Mouse (Mus musculus) kidney, adult 18-20 months (tissue): ENCODE data around the gene Kctd5.
"Not testable (repeated sequence)": the region's sequence is repeated elsewhere in the genome, so short reads cannot be mapped to it uniquely, and the experiment has no call there.

Experiments used
- DNase-seq: peaks from one replicate; pipeline ENCODE4 v3.0.0; 2021

Gene Kctd5

DNA sequence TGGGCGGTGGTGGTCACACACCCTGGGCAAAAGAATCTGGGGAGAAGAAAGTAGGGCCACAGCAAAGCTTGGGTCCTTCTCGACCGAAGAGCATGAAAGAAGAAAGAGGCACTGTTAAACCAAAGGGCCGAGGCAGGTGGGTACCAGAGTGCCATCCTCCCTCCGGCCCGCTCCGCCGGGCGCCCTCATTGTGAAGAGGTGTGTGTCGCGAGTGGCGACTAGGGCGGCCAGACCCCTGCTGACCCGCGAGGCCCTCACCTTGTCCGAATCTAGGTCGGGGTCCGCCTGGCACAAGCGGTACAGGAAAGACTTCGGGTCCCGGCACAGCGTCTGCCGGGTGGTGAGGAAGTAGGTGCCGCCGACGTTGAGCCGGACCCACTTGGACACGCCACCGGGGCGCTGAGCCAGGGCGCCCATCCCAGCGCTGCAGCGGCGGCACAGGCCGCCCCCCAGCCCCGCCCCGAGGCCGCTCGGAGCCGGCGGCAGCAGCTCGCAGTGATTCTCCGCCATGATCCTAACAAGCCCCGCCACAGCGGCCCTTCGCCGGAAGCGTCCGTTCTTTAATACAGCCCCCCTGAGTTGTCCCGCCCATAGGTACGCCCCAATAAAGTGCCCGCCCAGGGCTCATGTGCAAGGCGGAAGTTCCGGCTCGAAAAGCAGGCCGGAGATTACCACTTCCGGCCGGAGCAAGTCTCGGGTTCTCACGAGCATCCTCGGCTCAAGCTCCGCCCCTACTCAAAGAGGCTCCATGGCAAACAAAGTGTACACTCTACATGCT, at the start of gene Kctd5:
Kctd5 (minus strand) TSS at position 567 of the 778 bp plus-strand sequence.
- peak; percentile 94 for DNase-seq

DNA sequence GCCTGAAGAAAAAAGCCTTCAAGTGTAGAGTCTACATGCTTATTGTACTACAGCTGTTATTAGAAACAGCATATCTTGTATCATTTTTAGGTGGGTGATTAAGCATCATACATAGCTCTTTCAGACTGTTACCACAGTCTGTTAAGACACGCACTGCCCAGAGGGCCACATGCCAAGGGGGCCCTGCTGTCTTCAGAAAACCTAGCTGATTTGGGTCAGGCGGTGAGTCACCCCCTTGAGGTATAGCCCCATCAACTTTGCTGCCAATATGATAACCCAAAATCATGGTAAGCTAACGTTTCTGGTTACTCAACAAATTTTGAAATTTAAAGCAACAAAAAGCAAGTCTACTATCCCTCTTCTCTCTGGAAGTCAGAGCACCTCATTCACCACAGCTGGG, 46.2 kb upstream of the Kctd5 start:
- no peak for DNase-seq

DNA sequence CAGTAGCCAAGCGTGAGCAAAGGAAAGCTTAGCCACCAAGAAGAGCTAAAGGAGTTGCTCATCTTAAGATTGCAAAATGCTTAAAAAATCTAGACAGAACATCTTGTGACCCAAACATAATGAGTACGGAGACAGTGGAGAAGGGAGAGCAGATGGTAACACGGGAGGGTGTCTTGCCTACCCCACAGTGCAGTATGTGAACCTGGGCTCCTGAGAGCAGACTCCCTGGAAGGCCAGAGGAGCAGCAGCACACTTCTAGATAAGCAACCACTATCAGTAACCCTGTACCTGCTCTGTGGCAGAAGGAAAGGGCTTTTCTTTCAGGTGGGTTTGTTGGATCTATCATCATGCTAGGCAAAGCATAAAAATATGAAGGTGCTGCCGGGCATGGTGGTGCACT, 39.7 kb upstream of the Kctd5 start:
- no peak for DNase-seq

DNA sequence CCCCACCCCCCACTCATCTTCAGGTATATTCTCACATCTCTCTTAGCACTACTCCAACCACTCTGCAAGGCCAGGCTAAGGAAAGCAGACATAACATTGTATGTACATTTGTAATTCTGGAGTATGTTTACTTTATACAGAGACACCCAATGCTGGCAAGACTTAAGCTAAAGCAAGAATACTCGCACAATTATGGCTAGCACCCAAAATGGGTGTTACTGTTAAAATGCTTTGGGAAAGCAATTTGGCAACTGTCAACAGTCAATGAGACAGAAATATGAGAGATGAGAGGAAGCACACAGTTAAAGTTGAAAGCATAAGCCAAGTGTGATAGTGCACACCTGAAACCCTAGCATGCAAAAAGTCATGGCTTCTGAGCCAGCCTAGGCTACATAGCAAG, 38.0 kb upstream of the Kctd5 start:
- no peak for DNase-seq

DNA sequence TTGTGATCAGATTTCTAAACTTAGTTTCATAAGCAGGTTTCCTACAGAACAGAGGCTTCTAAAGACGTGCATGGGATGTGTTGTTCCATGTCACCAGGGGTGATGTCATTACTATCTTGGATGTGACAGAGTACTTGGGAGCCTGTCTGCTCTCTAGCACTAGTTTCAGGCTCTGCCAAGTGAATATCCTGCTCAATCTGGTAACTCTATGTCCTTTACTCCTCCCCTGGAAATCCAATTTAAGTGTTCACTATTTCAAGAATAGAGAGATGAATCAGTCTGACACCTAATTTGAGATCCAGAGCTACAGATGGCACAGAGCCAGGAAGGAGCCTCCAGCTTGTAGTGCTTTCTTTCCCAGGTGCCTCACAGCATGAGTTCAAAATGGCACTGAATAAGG, 35.6 kb upstream of the Kctd5 start:
- no peak for DNase-seq

DNA sequence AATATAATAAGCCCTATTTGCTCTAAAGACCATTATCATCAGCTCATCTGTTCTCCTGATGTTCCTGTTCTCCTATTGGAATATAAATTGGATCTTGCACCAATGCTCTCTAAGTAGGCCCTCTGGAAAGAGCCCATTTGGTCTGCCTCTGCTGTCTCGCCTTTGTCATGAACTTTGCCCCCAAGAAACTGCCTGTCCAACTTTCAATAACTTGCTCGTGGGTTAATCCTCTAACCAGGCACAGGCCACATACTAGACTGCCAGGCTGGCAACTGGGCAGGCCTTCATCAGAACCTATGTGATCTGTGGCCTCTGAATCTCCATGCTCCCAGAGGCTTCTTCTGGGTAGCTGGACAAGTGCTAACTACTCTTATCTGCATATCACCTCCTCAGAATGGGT, 31.8 kb upstream of the Kctd5 start:
- peak; percentile 39 for DNase-seq

DNA sequence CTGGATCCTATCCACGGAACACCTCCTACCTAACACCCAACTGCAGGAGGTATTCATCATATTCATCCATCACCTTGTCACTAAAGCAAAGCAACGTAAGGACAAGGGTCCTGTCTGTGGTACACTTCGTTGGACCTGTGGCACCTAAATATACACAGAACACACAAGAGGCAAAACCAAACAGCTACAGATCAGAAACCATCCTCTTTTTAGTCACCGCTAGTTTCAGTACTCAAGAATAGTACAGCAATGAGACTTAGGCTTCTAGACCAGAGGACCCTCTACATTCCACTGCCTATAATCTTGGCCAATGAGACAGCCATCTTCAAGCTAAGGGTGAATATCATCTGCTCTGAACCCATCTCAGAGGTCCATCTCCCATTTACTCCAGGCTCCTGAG, 25.1 kb upstream of the Kctd5 start:
- DNase-seq = no peak

DNA sequence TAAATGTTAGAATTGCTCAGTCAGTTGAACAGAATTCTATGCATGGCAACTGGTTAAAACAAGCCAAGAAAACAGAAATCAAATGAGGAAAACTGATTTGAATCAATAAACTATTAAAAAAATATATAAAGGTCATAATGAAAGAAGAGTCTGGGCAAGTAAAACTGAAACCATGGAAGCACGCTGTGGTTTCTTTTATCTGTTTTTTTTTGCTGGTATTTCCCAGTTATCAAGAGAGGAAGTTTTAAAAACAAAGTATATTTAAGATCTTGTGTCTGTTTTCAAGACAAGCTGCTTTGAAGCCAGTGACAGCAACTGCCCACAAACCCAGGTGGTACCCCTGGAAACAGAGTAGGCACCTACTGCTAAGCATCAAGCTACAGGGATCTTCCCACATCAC, 17.3 kb upstream of the Kctd5 start:
- DNase-seq = no peak

DNA sequence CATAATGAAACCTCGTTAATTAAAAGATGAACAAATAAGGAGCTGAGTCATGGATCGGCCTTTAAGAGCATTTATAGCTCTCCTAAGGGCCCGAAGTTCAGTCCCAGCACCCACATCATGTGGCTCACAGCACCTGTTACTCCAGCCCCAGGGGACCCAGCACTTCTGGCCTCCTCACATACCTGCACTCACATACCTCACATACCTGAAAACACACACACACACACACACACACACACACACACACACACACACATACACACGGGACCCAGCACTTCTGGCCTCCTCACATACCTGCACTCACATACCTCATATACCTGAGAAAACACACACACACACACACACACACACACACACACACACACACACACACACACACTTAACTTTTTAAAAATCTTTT, 13.1 kb upstream of the Kctd5 start:
- DNase-seq = not testable (repeated sequence)

DNA sequence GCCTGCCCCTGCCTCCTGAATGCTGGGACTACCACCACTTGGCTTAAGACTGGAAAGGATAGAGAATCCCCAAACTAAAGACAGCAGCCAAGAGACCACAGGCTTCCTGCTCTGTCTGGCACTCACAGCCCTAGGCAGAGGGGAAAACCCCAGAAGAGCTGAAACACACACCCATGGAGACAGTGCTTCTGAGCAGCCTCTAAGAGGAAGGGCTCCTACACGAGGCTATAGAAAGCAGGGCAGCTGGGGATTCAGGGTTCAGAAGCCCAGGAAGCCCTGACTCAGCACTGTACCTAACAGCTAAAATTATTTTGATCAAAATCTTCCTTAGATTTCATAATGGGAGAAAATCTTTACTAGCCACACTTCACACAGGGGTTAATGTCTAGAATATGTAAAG, 11.3 kb upstream of the Kctd5 start:
- no peak for DNase-seq

DNA sequence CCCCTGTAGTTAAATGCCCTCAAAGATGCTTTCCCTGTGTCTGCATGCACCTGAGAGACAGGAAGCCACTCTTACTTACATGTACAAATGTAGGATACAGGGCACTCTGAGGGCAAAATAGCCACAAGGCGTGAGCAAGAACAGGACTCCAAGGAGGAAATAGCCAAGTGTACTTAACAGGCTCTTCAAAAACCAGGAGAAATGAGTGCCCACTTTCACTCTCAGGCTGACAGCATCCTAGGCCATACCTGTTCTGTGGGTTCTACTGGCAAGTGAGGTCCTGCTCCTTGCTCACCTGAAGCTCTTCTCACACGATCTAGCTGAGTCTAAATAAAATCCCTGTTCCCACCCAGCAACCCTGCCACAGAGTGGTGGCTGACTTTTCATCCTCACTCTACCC, 3.8 kb upstream of the Kctd5 start:
- no peak for DNase-seq

DNA sequence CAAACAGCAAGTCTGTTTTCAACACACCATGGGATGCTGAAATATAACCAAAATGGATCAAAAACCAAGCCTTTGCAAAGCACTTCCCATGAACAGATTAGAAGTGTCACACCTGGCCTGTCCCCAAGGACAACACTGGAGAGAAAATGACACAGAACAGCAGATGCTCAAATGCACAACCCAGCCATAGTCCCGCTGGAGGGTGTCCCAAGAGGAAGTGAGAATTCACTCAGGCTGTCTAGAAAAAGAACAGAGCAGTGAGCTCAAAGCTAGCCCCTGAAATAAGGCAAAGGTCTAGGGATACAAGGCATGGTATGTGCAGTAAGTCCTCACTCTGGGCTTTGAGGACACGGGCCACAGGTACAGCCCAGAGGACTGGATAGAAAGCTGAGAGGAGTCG, 3.8 kb downstream of the Kctd5 start:
- DNase-seq = no peak

DNA sequence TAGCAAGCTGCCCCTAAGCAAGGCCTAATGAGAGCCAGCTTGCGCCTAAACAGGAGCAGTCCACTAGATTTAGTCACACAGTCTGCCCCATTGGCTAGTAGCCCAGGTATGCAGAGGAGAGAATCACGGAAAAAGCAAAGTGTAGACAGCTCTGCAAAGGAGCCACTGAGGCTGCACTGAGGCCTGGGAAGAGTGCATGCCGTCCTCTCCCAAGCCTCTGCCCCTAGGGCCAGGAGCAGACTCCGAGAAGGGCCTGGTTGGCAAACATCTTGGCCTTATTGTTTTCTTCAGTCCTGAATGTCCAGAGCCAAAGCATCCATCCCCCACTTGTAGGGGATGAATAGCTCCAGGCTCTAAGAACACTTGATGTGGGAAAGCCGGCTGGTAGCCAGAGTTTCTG, 5.0 kb downstream of the Kctd5 start:
- no peak for DNase-seq

DNA sequence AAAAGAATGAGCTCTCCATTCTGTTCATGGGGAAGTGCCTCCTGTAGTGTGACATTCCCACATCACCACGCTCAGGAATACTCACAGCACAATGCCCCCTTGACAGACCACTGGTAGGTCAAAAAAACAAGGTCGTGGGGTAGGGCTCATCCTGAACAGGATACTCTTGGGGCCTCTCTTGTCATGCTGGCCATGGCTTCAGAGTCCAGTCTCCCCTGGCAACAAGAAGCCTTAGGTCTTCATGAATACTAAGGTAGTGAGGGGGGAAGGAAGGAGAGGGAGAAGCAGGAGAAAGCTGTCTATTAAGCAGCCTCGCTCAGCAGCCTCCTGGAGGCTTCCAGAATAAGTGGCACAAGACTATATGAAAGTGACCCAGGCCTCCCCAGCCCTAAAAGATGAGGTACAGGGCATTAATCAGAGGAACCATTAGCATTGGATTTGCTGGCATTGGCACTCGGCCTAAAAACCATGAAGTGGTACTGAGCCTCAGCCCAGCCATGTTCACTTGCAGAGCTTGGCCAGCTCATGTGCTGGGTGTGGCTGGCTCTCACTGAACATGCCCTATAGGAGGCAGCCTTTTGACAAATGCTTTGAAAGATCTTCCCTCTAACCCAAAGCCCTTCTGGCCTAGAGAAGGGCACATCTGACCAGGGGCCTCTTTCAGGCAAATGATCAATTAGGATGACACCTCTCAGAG, 10.7 kb downstream of the Kctd5 start:
- DNase-seq = no peak

DNA sequence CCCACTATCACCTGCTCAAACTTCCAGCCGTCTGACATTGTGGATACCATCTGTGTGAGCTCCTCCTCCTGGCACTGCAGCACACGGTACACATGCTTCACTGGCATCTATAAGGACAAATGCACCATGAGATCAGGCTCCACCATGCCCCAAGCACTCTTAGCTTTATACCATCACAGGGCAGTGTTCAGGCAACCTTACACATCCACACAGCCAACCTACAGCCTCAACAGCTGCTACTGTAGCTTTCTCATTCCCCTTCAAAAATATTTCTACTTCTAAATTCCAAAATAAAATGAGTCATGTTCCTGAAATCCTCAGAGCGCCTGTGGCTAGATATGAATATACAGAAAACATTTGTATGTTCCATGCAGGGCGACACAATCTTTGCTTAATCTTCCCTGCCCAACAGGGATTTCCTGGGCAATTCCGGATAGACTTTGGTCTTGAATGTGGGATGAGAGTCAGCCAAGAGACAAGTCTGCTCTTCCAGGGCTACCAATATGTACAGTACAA, 15.5 kb downstream of the Kctd5 start:
- no peak for DNase-seq

DNA sequence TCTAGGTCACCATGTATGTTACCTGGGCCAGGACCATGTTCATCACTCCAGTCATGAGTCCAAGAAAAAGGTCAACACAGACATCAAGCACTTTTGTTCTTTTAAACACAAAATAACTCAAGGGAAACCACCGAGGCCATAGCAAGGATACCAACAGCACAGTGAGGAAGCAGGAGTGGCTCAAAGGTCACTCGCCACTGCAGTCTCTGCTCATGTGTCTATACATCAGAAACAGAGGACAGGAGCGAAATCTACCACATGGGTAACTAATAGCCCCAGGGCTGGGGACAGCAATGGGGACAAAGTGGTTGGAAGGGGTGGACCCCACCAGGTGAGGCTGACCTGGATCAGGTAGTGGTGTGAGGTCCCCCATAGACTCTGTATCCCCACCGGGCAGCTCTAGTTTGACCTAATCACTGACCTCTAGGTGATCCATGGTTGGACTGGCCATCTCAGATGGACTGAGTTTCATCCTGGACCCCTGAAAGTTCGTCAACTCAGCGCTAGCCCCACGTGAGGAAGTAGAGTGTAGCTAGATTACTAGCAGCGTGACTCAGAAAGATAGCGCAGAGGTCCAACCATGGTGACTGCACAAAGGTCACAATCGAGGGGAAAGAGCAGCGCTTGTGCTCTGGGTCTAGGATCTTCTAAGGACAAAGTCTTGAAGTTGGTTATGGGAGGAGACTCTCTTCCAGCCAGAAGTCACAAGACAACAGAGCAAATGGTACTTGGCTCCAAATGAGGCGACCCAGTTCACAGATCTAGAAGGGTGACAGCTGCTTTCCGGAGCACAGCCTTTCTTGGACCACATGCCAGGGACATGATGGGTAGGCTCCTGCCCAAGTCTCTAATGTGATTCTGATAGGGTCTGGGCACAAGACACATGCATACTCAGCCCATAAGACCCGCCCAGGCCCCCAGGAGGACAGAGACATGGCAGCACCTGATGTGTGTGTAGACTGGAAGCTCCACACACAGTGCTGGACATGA, 16.4 kb downstream of the Kctd5 start:
- no peak for DNase-seq

DNA sequence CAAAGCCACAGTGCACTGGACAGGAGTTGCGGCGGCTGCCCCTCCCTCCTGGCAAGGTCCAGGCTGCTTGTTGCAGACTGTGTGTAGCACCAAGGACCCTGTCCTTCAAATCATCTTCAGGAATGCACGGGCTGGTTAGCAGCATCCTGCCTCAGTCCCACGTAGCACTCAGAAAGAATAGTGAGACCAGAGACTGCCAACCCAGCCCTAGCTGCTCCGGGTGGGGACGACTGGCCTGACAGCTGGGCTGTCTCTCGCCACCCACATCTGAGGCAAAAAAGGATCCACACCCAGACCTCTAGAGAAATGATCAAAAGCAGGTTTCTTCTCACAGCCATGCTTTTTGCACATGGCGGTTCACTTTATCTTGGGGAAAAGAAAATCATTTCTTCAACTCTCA, 24.3 kb downstream of the Kctd5 start:
- DNase-seq = no peak

DNA sequence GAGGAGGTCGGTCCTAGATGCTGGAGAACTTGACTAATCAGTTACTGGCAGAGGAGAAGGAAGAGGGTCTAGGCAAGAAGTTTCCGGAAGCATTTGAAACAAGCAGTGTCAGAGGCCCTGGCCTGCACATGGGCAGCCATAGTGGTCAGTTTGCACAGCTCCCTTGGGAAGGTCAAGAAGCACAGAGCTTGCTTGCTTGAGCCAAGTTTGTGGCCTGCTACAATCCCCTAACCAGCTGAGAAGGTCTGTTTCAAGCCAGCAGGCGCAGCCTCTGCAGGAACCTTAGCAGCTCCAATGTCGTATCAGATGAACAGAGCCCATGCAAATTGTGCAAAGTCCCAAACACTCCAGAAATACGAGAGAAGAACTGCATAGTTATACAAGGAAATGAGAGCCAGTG, 25.2 kb downstream of the Kctd5 start:
- DNase-seq = no peak

DNA sequence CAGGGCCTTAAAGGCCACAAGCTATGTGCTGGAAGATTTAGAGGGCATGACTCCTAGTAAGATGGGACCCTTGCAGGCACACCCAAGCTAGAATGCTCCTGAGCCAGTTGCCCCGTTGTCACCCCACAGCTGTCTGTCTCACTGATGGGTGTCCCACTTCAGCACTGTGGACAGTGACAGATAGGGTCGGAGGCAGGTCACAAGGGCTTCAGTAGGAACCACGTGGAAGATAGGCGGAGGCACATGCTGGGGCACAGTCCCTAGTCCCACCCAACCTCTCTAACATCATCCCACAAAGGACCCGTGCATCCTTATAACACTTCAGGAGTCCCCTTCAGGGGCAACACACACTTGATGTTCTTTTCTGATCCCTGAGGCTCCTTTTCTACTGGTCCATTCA, 27.3 kb downstream of the Kctd5 start:
- no peak for DNase-seq

DNA sequence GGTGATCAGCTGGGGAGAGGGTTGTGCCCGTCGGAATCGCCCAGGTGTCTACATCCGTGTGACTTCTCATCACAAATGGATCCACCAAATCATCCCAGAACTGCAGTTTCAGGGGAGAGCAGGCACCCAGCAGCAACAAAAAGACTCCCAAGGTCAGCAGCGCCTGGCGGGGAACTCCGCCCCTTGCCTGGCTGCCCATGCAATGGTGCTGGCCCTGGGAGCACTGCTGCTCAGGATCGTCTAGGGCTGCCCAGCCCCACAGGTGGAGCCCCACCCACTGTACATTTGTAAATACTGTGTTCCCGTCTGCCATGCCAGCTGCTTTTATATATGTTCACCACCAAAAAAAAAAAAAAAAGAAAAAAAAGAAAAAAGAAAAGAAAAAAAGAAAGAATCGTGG, 27.7 kb downstream of the Kctd5 start:
- no peak for DNase-seq

DNA sequence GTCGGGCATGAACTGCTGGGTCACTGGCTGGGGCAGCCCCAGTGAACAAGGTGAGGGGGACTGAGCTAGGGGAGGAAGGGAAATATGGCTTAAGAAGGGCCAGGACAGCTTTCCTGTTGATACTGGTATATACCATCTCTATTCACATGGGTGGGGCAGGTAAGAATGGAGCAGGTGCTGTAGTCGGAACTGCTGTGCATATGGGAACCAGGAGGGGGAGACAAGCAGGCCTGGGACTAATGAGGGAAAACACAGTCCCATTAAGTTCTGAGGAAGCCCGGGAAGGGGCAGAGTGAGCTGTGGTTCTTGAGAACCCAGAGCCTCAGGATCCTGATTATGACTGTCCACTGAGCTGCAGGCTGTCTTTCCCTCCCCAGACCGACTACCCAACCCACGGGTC, 28.8 kb downstream of the Kctd5 start:
- no peak for DNase-seq

DNA sequence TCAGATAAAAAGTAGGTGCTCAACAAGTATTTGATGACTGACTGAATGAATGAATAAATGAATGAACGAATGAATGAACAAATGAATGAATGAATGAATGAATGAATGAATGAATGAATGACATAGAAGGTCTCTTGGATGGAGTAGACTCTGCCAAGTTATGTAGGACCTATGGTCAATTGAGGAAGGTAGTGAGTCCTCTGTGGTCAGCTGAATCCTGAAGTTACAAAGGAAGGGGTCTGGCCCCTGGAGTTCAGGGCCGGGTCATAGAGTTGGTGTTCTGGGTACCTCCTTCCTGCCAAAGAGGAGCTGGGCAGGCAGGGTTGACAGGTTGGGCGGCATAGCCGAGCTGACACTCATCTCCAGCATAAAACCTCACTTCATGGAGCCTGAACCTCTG, 35.4 kb downstream of the Kctd5 start, which contains the start of gene Prss27:
Prss27 (plus strand) TSS at position 301 of the 400 bp plus-strand sequence.
- no peak for DNase-seq

DNA sequence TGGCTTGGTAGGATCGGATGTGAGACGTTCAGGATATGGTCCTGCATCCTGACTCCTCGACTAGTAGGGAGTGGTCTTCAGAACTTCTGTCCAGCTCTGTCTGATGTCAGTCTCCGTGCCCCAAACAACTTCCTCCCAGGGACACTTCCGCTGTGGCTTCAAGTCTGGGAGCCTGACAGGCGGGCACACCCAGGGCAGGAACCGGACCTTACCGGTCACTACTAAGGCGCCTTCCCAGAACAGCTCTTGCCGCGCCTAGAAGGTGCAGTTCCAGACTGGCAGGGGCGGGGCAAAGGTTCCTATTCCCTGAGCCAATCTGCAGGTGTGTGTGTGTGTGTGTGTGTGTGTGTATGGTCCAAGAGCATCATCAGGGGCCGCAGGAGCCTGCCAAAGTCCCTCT, 35.9 kb downstream of the Kctd5 start:
- no peak for DNase-seq
